Mouse (Mus musculus) kidney, embryonic 14.5 days (tissue): ENCODE measurements around the gene Dnajc7. TPM values are rescaled to one million over a fixed set of nuclear protein-coding genes. Genes with fewer than 3 reads are reported as not detected.

Source experiments
- ATAC-seq: fragments of 200-750 bp; cut with Nextera tagmentation; 2 replicates; pipeline ENCODE4 v1.8.0; 2017; ENCODE audit warnings: moderate number of reproducible peaks, mild to moderate bottlenecking, moderate TSS enrichment, moderate library complexity; ENCODE audit not compliant: low FRiP score, low TSS enrichment
- H3K27ac ChIP-seq: fragments of 300-500 bp; sonication (generic); 2 replicates; pipeline ENCODE4 v1.5.1; 2014; ENCODE audit warnings: low read depth, mild to moderate bottlenecking, low read length, moderate library complexity, mixed read lengths
- H3K27me3 ChIP-seq: fragments of 300-500 bp; sonication (generic); 2 replicates; pipeline ENCODE4 v1.6.1; 2014; ENCODE audit warnings: mild to moderate bottlenecking, low read length; ENCODE audit not compliant: control insufficient read depth, insufficient read depth
- H3K36me3 ChIP-seq: fragments of 300-500 bp; sonication (generic); 2 replicates; pipeline ENCODE4 v1.6.1; 2014; ENCODE audit warnings: low read length, mixed read lengths; ENCODE audit not compliant: control insufficient read depth, insufficient read depth
- H3K4me1 ChIP-seq: fragments of 300-500 bp; sonication (generic); 2 replicates; pipeline ENCODE4 v1.6.1; 2014; ENCODE audit warnings: low read length, mixed read lengths; ENCODE audit not compliant: control insufficient read depth, insufficient read depth
- H3K4me2 ChIP-seq: fragments of 300-500 bp; sonication (generic); replicated peaks from 2 replicates; pipeline ENCODE4 v1.6.1; 2014; ENCODE audit warnings: low read depth, mild to moderate bottlenecking, low read length
- H3K4me3 ChIP-seq: fragments of 300-500 bp; sonication (generic); 2 replicates; pipeline ENCODE4 v1.5.1; 2014; ENCODE audit warnings: mild to moderate bottlenecking, low read length
- H3K9ac ChIP-seq: fragments of 300-500 bp; sonication (generic); 2 replicates; pipeline ENCODE4 v1.6.1; 2014; ENCODE audit warnings: low read depth, mild to moderate bottlenecking, low read length, moderate library complexity
- H3K9me3 ChIP-seq: fragments of 300-500 bp; sonication (generic); 2 replicates; pipeline ENCODE4 v1.6.1; 2016; ENCODE audit warnings: low read length; ENCODE audit not compliant: control insufficient read depth
- WGBS: fragments of 180-500 bp; shearing (Covaris S2); extraction: QIAGEN DNeasy Blood & Tissue Kit; methylation state at CpG from one replicate; pipeline ENCODE4 v1.1.7; 2014; 5-methylcytosine and 5-hydroxymethylcytosine counted together
- polyA plus RNA-seq: library from polyadenylated mRNA; unstranded; fragments of >200 nt; fragmentation: Nextera tagmentation; extraction: Ambion mirVana; gene quantifications from 2 replicates; pipeline ENCODE4 v1.2.1, GENCODE M21; 2014

Dnajc7 gene
- polyA plus RNA-seq, 1 experiment from 2014 or later: 86.2 TPM

DNA sequence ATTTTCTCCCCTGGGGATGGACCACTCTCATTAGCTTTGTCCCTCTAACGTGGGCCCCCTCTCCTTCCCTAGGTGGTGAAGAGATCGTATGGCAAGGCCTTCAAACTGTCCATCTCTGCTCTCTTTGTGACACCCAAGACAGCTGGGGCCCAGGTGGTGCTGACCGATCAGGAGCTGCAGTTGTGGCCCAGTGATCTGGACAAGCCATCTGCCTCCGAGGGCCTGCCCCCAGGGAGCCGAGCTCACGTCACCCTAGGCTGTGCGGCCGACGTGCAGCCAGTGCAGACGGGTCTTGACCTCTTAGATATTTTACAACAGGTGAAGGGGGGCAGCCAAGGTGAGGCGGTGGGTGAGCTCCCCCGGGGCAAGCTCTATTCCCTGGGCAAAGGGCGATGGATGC, 39.7 kb downstream of the Dnajc7 start:
- Histone ChIP-seq H3K27me3 (no peaks in the 10 kb centered on the region), H3K9ac (no peak overlapping the region), H3K9me3 (no peaks in the 10 kb centered on the region), H3K36me3 (peaks cover 70% of the 10 kb centered on the region), H3K27ac (no peak overlapping the region), H3K4me2 (no peak overlapping the region), H3K4me1 (no peaks in the 10 kb centered on the region), H3K4me3 (no peak overlapping the region)
- no peak; the same call in 1 of the 2 replicates for ATAC-seq
- 55% methylated on average over 13 of the region's 13 CpGs for WGBS

DNA sequence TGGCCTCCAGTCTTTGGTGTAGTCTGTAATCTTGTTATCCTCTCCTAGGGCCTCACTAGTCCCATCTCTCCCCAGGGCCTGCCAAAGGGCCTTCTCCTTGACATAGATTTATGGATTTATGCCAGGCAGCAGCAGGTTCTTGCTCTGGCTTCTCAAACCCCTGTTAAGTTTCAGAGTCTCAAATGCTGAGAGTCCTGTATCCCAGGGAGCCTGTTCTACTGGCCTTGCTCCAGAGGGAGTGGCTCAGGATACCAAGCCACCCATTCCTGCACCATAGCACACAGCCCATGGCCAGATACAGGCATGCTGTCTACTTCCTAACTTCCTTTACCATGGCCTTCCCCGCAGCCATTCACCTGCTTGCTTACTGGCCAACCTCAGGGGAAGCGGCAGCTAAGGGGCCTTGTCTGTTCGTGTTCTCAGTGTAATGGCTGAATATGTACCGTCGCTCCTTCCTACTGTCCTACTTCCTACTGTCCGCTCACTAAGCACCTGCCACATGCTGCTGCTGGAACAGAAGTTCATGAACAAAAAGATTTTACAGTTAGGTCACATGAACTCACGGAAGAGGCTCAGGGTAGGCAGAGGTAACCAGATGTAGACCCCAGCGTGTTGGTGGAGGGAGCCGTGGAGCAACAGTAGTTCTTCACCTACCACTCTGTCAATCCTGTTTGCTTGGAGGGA, 40.7 kb downstream of the Dnajc7 start:
- H3K36me3 ChIP-seq: peaks cover 59% of the 10 kb centered on the region
- H3K4me2 ChIP-seq: no peak overlapping the region
- 89% methylated on average over 9 of the region's 9 CpGs for WGBS
- no peak for ATAC-seq
- no peak overlapping the region for H3K27ac ChIP-seq
- H3K9me3 ChIP-seq: no peaks in the 10 kb centered on the region
- no peak overlapping the region for H3K4me3 ChIP-seq
- no peaks in the 10 kb centered on the region for H3K4me1 ChIP-seq
- no peaks in the 10 kb centered on the region for H3K27me3 ChIP-seq
- no peak overlapping the region for H3K9ac ChIP-seq

DNA sequence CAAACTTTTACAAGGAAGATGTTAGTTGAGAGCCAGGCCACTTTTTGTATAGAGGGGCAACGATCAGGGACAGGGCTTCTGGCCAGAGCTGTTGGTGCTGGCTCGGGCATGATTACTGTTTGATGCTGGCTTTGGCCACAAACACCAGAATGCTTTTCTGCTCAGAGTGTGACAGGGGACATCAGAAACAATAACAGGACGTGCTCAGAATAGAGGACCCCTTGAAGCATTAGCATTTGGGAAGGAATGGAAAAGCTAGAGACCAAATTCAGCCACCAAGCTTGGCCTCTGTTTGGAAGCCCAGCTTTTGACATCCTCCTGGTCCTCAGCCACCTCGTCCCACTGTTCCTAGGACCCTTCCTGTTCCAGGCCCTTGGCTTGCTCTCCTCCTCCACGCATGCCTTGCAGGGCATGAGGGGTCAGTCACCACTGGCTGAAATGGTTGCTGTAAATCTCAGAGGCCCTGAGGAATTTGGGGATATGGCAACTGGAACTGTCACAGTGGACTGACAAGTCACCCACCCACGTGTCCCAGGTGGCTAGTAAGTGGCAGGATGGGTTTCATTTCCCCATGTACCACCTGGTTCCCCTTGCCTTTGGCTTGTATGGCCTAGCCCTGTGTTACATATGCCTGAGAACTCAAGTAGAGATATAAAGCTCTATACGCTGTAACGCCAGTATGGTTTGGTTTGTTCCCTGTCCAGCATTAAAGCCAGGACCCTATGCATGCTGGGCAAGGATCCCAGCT, 41.9 kb downstream of the Dnajc7 start:
- H3K4me3 ChIP-seq: no peak overlapping the region
- ATAC-seq: no peak
- 64% methylated on average over 8 of the region's 8 CpGs for WGBS
- no peaks in the 10 kb centered on the region for H3K27me3 ChIP-seq
- no peak overlapping the region for H3K4me2 ChIP-seq
- no peaks in the 10 kb centered on the region for H3K4me1 ChIP-seq
- H3K9me3 ChIP-seq: no peaks in the 10 kb centered on the region
- peaks cover 48% of the 10 kb centered on the region; the same call in 1 of the 2 replicates for H3K36me3 ChIP-seq
- H3K27ac ChIP-seq: no peak overlapping the region
- H3K9ac ChIP-seq: no peak overlapping the region

DNA sequence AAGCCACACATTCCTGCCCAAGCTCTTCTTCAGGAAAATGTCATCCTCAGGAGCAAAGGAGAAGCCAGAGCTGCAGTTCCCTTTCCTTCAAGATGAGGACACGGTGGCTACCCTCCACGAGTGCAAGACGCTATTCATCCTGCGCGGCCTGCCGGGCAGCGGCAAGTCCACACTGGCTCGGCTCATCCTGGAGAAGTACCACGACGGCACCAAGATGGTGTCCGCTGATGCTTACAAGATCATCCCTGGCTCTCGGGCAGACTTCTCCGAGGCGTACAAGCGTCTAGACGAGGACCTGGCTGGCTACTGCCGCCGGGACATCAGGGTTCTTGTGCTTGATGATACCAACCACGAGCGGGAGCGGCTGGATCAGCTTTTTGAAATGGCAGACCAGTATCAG, 43.7 kb downstream of the Dnajc7 start:
- no peak overlapping the region for H3K4me2 ChIP-seq
- 0 out of 2 replicates have a peak, but pooled peaks cover under 1% of the 10 kb centered on the region for H3K4me1 ChIP-seq
- no peak overlapping the region for H3K27ac ChIP-seq
- no peak for ATAC-seq
- 73% methylated on average over 21 of the region's 21 CpGs for WGBS
- no peak overlapping the region for H3K4me3 ChIP-seq
- no peaks in the 10 kb centered on the region for H3K9me3 ChIP-seq
- peaks cover 31% of the 10 kb centered on the region; the same call in 1 of the 2 replicates for H3K36me3 ChIP-seq
- H3K27me3 ChIP-seq: no peaks in the 10 kb centered on the region
- no peak overlapping the region for H3K9ac ChIP-seq

DNA sequence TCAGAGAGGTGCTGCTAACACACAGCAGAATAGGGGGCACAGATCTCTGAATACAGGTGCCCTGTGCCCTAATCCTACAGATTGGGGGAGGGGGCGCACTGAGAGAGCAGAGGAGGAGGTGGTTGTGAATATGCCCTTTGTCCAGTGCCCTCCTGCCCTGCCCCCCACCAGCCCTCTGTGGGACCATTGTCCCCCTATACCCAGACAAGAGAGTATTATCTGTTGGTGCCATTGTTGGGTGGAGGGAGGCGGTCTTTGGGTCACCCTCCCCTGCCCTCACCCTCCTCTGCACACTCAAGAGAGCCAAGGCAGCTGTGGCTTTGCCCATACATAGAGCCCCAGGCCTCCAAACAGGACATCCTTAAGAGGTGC, 44.5 kb downstream of the Dnajc7 start:
- Histone ChIP-seq H3K9ac (peak overlapping the region; percentile 53), H3K4me2 (peak overlapping the region; percentile 53), H3K27ac (peak overlapping the region; percentile 13; the same call in 1 of the 2 replicates), H3K36me3 (peaks cover 24% of the 10 kb centered on the region; the same call in 1 of the 2 replicates), H3K4me1 (0 out of 2 replicates have a peak, but pooled peaks cover 5% of the 10 kb centered on the region), H3K9me3 (no peaks in the 10 kb centered on the region), H3K4me3 (peak overlapping the region; percentile 65), H3K27me3 (no peaks in the 10 kb centered on the region)
- ATAC-seq: no peak
- 42% methylated on average over 2 of the region's 2 CpGs for WGBS

DNA sequence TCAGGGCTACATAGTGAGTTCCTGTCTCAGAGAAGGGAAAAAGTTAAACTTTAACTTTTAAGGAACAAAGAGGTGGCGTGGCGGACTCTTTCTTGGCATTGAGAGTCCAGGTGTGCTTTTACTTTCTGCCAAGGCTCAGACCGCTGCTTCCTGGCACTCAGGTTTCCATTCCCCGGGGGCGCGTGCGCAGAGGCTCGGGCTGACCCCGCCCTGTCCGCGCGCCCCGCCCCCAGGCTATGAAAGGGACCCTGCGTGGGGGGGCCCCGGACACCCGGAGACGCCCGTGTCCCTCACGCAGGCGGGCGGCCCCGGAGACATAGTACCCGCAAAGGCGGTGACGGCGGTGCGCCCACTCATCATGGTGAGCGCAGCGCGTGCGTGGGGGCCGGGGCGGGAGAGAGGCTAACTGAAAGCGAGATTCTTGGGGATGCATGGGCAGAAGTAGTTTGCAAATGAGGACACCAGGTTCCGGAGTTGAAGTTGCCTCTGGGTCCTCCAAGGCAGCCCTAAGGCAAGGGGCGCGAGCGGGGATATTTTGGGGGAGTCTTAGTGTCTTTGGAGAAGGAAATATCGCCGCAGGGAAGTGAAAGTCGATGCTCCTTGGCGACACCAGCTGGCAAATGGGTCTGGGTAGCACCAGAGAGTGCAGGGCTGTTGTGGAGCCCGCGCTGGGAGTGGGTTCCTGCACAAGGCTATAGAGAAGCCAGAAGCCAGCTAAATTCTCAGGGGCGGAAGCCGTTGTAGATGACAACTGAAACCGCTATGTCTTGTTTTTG, 45.1 kb downstream of the Dnajc7 start, which contains the start of gene Cnp:
Gene Cnp, plus strand, starts transcription at position 197 of the 776 bp plus-strand sequence.
- Histone ChIP-seq H3K27ac (peak within 1 kb of the TSS; percentile 13; the same call in 1 of the 2 replicates), H3K9ac (peak within 1 kb of the TSS; percentile 53), H3K4me3 (peak within 1 kb of the TSS; percentile 65), H3K9me3 (no peaks in the 10 kb centered on the region), H3K27me3 (no peaks in the 10 kb centered on the region), H3K36me3 (peaks cover 19% of the 10 kb centered on the region; the same call in 1 of the 2 replicates), H3K4me1 (0 out of 2 replicates have a peak, but pooled peaks cover 8% of the 10 kb centered on the region), H3K4me2 (peak within 1 kb of the TSS; percentile 53)
- peak; percentile 79 for ATAC-seq
- 2% methylated on average over 47 of the region's 47 CpGs for WGBS

DNA sequence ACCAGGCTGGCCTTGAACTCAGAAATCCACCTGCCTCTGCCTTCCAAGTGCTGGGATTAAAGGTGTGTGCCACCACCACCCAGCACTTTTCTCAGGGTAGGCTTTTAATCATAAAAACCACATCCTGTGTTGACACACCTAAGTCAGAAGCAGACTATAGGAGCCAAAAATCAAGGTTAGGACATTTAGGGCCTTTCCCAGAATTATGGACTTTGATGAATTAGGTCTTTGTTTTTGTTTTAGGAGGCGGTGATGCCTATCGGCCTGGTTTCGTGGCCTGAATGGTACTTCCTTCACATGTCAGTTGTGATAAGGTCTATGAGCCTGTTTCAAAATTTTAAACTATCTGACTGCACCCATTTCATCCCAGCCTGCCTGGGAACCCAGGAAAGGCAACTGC, 45.8 kb downstream of the Dnajc7 start:
- Histone ChIP-seq H3K27me3 (no peaks in the 10 kb centered on the region), H3K9me3 (no peaks in the 10 kb centered on the region), H3K4me1 (0 out of 2 replicates have a peak, but pooled peaks cover 8% of the 10 kb centered on the region), H3K36me3 (peaks cover 13% of the 10 kb centered on the region; the same call in 1 of the 2 replicates), H3K9ac (no peak overlapping the region), H3K4me3 (peak overlapping the region; percentile 65; the same call in 1 of the 2 replicates), H3K4me2 (peak overlapping the region; percentile 53), H3K27ac (no peak overlapping the region)
- no peak for ATAC-seq
- 77% methylated on average over 3 of the region's 3 CpGs for WGBS

DNA sequence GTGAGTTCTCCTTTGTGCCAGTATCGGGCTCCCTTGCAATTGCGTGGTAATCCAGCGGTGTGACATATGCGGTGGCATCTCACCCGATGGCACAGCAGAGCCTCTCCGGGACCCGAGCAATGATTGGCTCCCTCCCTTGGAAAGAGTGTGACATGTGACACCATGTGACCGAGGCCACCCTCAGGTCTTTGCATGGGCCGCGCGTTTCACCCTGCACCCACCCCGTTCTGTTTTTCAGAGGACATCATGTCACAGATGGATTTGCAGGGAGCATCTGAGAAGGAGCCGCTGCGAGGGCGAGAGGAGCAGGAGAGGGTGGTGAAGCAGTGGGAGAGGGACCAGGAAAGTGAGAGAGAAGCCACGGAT, 48.8 kb downstream of the Dnajc7 start:
- peak overlapping the region; percentile 32; the same call in 1 of the 2 replicates for H3K9ac ChIP-seq

More for the DNA sequence above, 48.8 kb downstream of the Dnajc7 start:
- ATAC-seq: no peak; the same call in 1 of the 2 replicates
- no peaks in the 10 kb centered on the region for H3K27me3 ChIP-seq
- peak overlapping the region; percentile 5; the same call in 1 of the 2 replicates for H3K4me3 ChIP-seq
- H3K4me1 ChIP-seq: 0 out of 2 replicates have a peak, but pooled peaks cover 8% of the 10 kb centered on the region
- peak overlapping the region; percentile 39 for H3K4me2 ChIP-seq
- no peak overlapping the region for H3K27ac ChIP-seq
- no peaks in the 10 kb centered on the region for H3K36me3 ChIP-seq
- WGBS: 8% methylated on average over 16 of the region's 16 CpGs
- no peaks in the 10 kb centered on the region for H3K9me3 ChIP-seq
